Mouse (Mus musculus) T-helper 1 cell (primary cell): ENCODE results near the gene Tet3.

Experiments
- in situ Hi-C: fragments of 300-600 bp; cut with MboI, MseI; formaldehyde crosslinking; loops from one replicate; pipeline ENCODE4 v1.15.1; 2025; ENCODE audit warnings: high pct_unique_total_duplicates

Gene Tet3

GRCm38 (mm10) chr6:83415356-83415940 lies 43.4 kb downstream of the Tet3 start:
- in situ Hi-C loops, result no loop called here

- in situ Hi-C loops, result loop anchor here (5.0 kb wide), 1 partner anchor 33 kb away; no protein-coding TSS in a partner anchor
Measured at GRCm38 (mm10) chr6:83414601-83415355, 44.1 kb downstream of the Tet3 start.

GRCm38 (mm10) chr6:83413686-83414085 lies 45.2 kb downstream of the Tet3 start:
- in situ Hi-C loops, result loop anchor here (5.0 kb wide), 1 partner anchor 34 kb away; no protein-coding TSS in a partner anchor

DNA sequence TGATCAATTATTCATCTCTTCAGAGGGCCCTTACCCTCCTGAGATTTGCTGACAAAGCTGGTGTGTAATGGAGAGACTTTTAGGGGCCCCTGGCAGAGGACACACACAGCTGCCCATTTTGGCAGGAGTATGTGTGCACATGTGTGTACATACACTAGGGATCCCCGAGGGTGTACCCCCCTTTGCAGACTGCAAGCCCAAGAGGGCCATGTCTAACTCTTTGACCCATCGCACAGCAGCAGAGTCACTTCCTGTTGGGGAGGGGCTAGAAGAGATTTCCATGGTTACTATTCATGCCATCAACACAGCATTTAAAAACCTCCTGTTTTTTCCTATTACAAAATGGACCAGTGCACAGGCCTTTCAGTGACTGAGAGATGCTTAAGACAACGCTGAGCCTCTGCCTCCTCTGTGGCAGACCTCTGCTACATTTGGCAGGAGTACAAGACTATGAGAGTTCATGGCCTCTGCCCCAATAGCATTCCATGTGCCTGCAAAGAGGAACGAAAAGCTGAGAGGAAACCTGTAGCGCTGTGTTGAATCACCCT lies 46.0 kb downstream of the Tet3 start:
- in situ Hi-C loops, result loop anchor here (5.0 kb wide), 1 partner anchor 34 kb away; no protein-coding TSS in a partner anchor

GRCm38 (mm10) chr6:83412362-83412853 lies 46.5 kb downstream of the Tet3 start:
- in situ Hi-C loops, result loop anchor here (5.0 kb wide), 1 partner anchor 35 kb away; no protein-coding TSS in a partner anchor

- in situ Hi-C loops, result loop anchor here (5.0 kb wide), 1 partner anchor 36 kb away; no protein-coding TSS in a partner anchor
Measured at GRCm38 (mm10) chr6:83411635-83412361, 47.1 kb downstream of the Tet3 start.

GRCm38 (mm10) chr6:83410046-83410706 lies 48.7 kb downstream of the Tet3 start:
- in situ Hi-C loops, result loop anchor here (5.0 kb wide), 1 partner anchor 37 kb away; no protein-coding TSS in a partner anchor

GRCm38 (mm10) chr6:83408510-83408909 lies 50.4 kb downstream of the Tet3 start:
- in situ Hi-C loops, result no loop called here

DNA sequence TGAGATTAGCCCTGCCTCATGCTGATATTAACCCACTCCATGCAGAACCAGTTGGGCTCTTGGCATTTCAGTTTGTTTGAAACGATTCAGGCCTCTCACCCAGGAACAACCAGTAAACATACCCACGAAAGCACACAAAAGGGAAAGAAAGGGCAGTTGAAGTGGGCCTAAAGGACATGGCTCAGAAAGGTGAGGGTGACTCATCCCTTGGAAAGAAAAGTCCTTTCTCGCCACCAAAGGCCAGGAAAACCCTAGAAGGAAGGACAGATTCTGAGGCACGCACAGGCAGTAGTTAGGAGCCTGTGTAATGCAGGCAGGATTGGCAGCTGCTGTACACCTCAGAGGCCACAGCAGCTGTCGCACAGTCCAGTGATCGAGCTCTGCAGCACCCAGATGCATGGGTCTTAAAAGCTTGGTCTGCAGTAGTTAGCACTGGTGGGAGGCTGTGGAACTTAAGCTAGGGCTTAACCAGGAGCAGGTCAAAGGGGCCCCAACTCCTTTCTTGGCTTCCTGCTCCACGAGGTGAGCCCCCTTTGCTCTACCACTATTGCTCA lies 53.3 kb downstream of the Tet3 start:
- in situ Hi-C loops, result no loop called here

DNA sequence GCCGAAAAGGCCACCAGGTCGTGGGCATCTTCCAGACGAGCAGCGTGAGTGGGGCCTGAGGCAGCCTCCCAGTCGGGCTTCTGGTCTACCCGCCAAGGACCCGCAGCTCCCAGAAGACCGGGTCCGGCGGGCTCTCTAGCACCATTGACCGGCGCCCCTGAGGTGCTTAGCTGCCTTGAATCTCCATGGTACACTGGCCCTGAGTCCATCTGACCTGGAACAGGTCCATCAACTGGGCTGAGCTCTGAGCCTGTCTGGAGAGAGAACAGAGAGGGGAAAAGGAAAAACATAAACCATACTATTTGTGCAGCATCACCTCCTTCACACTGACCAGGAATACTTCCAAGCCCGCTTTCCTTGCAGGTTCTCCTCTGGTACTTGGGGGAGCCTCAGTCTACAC lies 54.3 kb downstream of the Tet3 start:
- in situ Hi-C loops, result no loop called here

GRCm38 (mm10) chr6:83403481-83403880 lies 55.4 kb downstream of the Tet3 start:
- in situ Hi-C loops, result no loop called here

GRCm38 (mm10) chr6:83399790-83400189 lies 59.1 kb downstream of the Tet3 start:
- in situ Hi-C loops, result no loop called here

DNA sequence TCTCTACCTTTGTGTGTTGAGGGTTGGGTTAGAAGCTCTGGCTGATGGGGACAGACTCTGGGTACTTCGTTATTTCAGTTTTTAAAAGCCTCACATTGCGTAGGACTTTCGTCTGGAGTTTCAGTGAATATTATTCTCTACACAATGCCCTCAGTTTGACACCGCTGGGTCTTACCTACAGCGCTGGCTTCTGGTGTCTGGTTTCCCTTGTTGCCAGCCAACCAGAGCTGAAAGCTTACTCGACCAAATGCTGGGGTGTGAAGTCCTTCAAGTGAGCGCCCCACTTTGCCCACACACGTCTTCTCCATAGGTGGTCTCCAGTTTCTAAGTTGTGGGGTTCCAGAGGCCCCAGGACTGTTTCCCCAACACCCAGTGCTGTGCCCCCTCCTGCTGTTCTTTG lies 61.2 kb downstream of the Tet3 start:
- in situ Hi-C loops, result no loop called here

DNA sequence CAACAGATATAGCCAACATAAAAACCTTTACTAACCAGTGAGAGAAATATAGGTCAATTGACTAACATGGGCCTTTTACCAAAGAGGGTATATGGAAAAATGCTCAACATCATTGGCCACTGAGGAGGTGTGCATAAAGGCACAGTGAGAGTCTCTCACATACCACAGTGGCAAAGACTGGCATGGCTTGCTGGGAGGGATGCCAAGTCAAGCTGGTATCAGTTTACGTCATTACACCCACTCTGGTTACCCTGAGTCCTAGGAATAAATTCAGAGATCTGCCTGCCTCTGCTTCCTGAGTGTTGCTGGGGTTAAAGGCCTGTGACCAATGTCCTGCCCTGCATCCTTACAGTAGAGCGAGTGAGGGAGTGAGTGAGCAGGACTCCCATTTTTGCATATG lies 62.2 kb downstream of the Tet3 start:
- in situ Hi-C loops, result no loop called here

DNA sequence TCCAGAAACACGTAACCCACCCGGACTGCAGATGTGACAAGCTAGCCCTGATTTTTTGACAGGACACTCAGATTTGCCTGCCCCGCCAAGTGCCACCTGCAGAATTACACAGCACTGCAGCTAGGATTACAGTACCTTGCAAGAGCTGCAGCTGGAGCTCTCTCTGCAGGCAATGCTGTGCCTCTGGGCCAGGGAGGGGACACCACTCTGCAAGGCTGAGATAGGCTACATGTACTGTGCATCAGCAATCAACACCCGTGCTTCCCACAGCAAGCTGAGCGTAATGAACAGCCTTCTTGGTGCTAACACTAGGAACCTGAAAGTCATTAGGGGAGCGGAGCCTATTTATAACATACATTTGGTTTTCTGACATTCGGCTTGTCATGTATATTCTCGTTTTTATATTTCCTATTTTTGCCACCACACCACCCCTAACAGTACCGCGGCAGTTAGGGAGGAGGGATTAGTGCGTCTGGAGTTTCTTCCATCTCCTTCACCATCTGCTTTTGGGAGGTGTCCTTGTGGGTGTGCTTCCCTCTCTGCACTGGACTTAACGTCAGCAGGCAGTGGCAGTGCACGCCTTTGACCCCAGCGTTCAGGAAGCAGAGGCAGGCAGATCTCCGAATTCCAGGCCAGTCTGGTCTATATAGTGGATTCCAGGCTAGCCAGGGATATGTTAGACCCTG lies 63.2 kb downstream of the Tet3 start:
- in situ Hi-C loops, result no loop called here

DNA sequence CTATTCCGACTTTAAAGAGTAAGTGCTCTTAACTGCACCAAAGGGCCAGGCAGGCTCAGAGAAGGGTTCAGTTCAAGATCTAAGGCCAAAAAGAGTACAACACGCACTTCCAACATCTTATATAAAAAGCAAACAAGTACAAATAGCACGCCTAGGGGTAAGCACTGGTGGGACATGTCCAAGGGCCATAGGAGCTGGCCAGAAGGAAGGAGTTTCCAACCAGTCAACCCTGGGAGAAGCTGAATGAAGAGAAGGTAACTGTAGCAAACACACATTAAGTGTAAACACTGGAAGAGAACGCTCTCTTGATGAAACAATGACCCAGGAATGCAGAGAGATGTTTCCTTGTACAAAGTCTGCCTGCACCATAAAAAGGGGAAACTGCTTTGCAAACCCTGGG lies 64.8 kb downstream of the Tet3 start:
- in situ Hi-C loops, result no loop called here

DNA sequence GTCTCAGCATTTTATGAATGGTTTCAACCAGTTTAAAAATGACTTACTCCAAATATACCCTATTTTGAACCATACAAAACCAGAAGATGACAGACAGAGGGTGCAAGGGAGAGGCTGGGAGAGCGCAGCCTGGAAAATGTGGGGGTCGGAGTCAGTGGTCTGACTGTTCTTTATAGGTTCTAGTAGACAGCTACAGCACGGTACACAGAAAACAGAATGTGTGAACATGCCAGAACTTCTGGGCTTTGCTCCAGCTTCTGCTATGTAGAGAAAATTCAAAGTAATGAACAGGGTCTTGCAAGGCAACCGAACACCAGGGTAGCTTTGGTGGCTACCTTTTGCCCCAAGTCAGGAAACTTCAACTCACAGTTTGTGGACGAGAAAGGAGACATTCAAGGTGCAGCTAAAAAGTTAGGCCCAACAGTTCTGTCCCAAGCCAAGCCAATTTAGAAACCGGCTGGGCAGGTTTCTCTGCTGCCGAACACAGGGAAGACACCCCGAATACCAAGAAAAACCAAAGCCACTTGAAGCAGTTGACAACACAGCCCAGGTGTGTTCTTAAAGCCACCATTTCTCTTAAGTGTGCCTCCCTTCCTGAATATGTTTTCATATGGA lies 66.6 kb downstream of the Tet3 start:
- in situ Hi-C loops, result no loop called here

GRCm38 (mm10) chr6:83385569-83386090 lies 73.3 kb downstream of the Tet3 start:
- in situ Hi-C loops, result no loop called here
